Mouse (Mus musculus): ENCODE results near the gene Acbd7. TPM values are rescaled to one million over a fixed set of nuclear protein-coding genes. Genes with fewer than 3 reads are reported as not detected.

Acbd7 gene
- polyA plus RNA-seq, 2 experiments: 0.34 to 1.0 TPM

DNA sequence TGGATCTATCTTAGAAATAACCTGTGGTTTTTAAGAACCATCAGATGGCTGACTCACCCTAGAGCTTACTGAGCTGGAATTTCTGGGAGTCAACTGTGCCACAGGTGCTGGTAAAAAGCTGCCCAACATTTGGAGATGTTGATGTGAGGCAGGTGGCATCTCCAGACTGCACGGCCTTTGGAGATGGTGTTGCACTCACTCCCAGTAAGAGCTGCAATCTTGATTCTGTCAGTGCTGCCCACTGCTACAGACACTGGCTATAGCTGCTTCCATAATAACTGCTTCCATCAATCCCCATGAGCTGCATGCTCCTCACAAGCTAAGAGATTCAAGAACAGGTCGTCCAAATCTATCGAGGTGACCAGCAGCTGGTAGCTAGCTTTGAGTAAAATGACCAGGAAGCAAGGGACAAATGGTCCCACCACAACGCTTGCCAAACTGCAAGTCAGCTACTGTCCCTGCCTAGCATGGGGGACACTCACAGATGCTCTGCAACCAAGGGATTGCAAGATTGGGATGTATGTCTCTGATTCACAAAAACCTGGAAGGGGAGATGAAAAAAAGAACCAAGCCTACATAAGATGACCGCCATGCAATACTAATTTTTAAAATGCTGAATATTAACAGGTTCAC lies 4.8 kb upstream of the Acbd7 start:
- WGBS: 75% methylated on average over 5 of the region's 5 CpGs
- H3K9me3 ChIP-seq (ENCODE audit: control insufficient read depth, low read length): no peaks in the 10 kb centered on the region
- H3K36me3 ChIP-seq (ENCODE audit: control insufficient read depth, insufficient read depth, low read length): peaks cover 24% of the 10 kb centered on the region
- ATAC-seq (ENCODE audit: low FRiP score, low read depth): no peak
- no peak for DNase-seq (ENCODE audit: low spot score)
- 0 out of 2 replicates have a peak, but pooled peaks cover 3% of the 10 kb centered on the region for H3K4me1 ChIP-seq (ENCODE audit: control insufficient read depth, insufficient read depth, low read length)
- H3K4me2 ChIP-seq (replicated peaks; ENCODE audit: low read depth, low read length, severe bottlenecking): peak overlapping the region; percentile 54
- H3K9ac ChIP-seq (ENCODE audit: low read depth, low read length, severe bottlenecking): no peak overlapping the region
- H3K27me3 ChIP-seq (ENCODE audit: control insufficient read depth, insufficient read depth, low read length): 0 out of 2 replicates have a peak, but pooled peaks cover 11% of the 10 kb centered on the region
- H3K4me3 ChIP-seq (replicated peaks; ENCODE audit: low read length): peak overlapping the region; percentile 61
- no peak overlapping the region for H3K27ac ChIP-seq (replicated peaks; ENCODE audit: low read depth, low read length)
- no peak for TF ChIP-seq POLR2A (IDR thresholded peaks at IDR 0.05; ENCODE audit: borderline replicate concordance, extremely low read depth, insufficient read depth, insufficient read length)

DNA sequence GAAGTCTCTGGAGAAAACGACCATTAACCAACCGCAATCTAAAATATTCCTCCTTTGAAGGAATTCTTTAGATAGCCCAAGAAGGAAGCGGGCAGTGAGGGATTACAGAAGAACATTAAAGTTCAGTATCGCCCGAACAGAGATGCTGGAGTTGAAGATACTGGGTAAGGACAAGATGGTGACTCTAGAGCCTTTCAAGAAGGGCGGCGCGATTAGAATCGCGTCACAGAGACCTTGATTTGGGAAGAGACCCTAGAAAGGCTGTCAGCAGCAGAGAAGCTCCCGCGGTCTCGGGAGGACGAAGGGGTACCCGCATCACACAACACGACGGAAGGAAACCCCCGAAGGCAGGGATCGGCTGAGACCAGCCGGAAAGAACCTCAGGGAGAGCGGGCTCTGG lies 3.9 kb upstream of the Acbd7 start:
- no peak for TF ChIP-seq POLR2A (IDR thresholded peaks at IDR 0.05; ENCODE audit: borderline replicate concordance, extremely low read depth, insufficient read depth, insufficient read length)
- peak overlapping the region; percentile 52 for H3K27ac ChIP-seq (replicated peaks; ENCODE audit: low read depth, low read length)
- 3% methylated on average over 14 of the region's 21 CpGs for WGBS
- ATAC-seq (ENCODE audit: low FRiP score, low read depth) (no peak; the same call in 1 of the 2 replicates), DNase-seq (ENCODE audit: low spot score) (peak; percentile 34)
- peak overlapping the region; percentile 61 for H3K4me3 ChIP-seq (replicated peaks; ENCODE audit: low read length)
- 0 out of 2 replicates have a peak, but pooled peaks cover 3% of the 10 kb centered on the region for H3K4me1 ChIP-seq (ENCODE audit: control insufficient read depth, insufficient read depth, low read length)
- H3K36me3 ChIP-seq (ENCODE audit: control insufficient read depth, insufficient read depth, low read length): peaks cover 17% of the 10 kb centered on the region
- no peaks in the 10 kb centered on the region for H3K9me3 ChIP-seq (ENCODE audit: control insufficient read depth, low read length)
- peak overlapping the region; percentile 54 for H3K4me2 ChIP-seq (replicated peaks; ENCODE audit: low read depth, low read length, severe bottlenecking)
- peak overlapping the region; percentile 65 for H3K9ac ChIP-seq (ENCODE audit: low read depth, low read length, severe bottlenecking)
- 0 out of 2 replicates have a peak, but pooled peaks cover 12% of the 10 kb centered on the region for H3K27me3 ChIP-seq (ENCODE audit: control insufficient read depth, insufficient read depth, low read length)

DNA sequence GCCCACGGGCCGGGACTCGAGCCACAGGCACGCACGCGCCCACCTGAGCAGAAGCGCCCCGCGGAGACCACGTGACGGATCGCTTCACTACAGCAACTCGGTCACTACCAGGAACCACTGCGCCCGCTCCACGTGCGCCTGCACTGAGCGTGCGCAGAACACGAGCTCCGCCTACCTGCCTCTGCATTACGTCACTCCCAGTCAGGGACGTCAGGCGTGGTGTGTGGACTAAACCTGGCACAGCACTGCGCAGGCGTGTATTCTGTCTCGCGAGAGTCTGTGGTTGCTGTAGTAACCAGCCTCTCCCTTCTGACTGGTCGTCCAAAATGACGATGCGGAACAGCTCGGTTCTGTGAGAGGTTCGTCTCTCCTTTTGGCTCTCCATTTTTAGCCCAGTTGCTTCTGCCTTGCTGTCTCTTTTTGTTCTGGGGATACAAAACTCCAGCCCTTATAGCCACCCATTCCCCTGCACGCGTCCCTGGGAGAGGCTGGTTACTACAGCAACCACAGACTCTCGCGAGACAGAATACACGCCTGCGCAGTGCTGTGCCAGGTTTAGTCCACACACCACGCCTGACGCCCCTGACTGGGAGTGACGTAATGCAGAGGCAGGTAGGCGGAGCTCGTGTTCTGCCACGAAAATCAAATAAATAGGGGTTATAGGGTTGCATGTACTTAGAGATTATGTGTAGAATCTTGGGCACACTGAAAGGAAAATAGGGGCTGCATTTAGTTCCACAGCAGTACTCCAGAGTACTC lies 3.3 kb upstream of the Acbd7 start, which contains the start of gene Rpp38:
Gene Rpp38, minus strand, starts transcription at position 160 of the 759 bp plus-strand sequence.
- Histone ChIP-seq H3K27me3 (ENCODE audit: control insufficient read depth, insufficient read depth, low read length) (0 out of 2 replicates have a peak, but pooled peaks cover 12% of the 10 kb centered on the region), H3K36me3 (ENCODE audit: control insufficient read depth, insufficient read depth, low read length) (peaks cover 14% of the 10 kb centered on the region)

DNA sequence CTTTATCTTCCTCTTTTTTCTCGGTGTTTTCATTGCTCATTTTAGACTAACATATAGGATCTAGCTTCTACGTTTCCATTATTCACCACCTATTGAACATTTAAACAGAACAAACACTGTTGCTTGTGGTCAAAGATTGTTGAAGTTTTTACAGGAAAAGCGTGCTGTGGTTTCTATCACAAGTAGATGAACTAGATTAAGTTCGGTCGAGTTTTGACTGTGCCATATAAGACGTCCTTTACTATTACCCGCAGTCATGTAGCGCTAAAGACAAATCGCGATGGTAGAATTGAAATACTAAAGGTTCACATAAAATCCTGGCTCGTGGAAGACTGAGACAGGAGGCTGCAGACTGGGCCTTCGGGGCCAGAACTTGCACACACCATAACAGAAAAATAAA lies 2.2 kb upstream of the Acbd7 start:
- Histone ChIP-seq H3K9me3 (ENCODE audit: control insufficient read depth, low read length) (no peaks in the 10 kb centered on the region), H3K4me3 (replicated peaks; ENCODE audit: low read length) (no peak overlapping the region), H3K36me3 (ENCODE audit: control insufficient read depth, insufficient read depth, low read length) (0 out of 2 replicates have a peak, but pooled peaks cover 8% of the 10 kb centered on the region), H3K4me1 (ENCODE audit: control insufficient read depth, insufficient read depth, low read length) (0 out of 2 replicates have a peak, but pooled peaks cover 3% of the 10 kb centered on the region), H3K4me2 (replicated peaks; ENCODE audit: low read depth, low read length, severe bottlenecking) (no peak overlapping the region), H3K27ac (replicated peaks; ENCODE audit: low read depth, low read length) (no peak overlapping the region), H3K9ac (ENCODE audit: low read depth, low read length, severe bottlenecking) (no peak overlapping the region), H3K27me3 (ENCODE audit: control insufficient read depth, insufficient read depth, low read length) (0 out of 2 replicates have a peak, but pooled peaks cover 12% of the 10 kb centered on the region)
- ATAC-seq (ENCODE audit: low FRiP score, low read depth): no peak
- no peak for TF ChIP-seq POLR2A (IDR thresholded peaks at IDR 0.05; ENCODE audit: borderline replicate concordance, extremely low read depth, insufficient read depth, insufficient read length)
- no peak for DNase-seq (ENCODE audit: low spot score)
- 93% methylated on average over 12 of the region's 12 CpGs for WGBS

More for the DNA sequence above, 3.3 kb upstream of the Acbd7 start, which contains the start of gene Rpp38:
- DNase-seq (ENCODE audit: low spot score) (peak; percentile 95), ATAC-seq (ENCODE audit: low FRiP score, low read depth) (peak; percentile 99)
- 0 out of 2 replicates have a peak, but pooled peaks cover 3% of the 10 kb centered on the region for H3K4me1 ChIP-seq (ENCODE audit: control insufficient read depth, insufficient read depth, low read length)
- under 1% methylated on average over 45 of the region's 45 CpGs for WGBS
- peak within 1 kb of the TSS; percentile 52 for H3K27ac ChIP-seq (replicated peaks; ENCODE audit: low read depth, low read length)
- H3K4me3 ChIP-seq (replicated peaks; ENCODE audit: low read length): peak within 1 kb of the TSS; percentile 61
- H3K4me2 ChIP-seq (replicated peaks; ENCODE audit: low read depth, low read length, severe bottlenecking): peak within 1 kb of the TSS; percentile 54
- H3K9ac ChIP-seq (ENCODE audit: low read depth, low read length, severe bottlenecking): peak within 1 kb of the TSS; percentile 65
- TF ChIP-seq POLR2A (IDR thresholded peaks at IDR 0.05; ENCODE audit: borderline replicate concordance, extremely low read depth, insufficient read depth, insufficient read length): peak; percentile 37; the same call in 1 of the 2 replicates
- H3K9me3 ChIP-seq (ENCODE audit: control insufficient read depth, low read length): no peaks in the 10 kb centered on the region

DNA sequence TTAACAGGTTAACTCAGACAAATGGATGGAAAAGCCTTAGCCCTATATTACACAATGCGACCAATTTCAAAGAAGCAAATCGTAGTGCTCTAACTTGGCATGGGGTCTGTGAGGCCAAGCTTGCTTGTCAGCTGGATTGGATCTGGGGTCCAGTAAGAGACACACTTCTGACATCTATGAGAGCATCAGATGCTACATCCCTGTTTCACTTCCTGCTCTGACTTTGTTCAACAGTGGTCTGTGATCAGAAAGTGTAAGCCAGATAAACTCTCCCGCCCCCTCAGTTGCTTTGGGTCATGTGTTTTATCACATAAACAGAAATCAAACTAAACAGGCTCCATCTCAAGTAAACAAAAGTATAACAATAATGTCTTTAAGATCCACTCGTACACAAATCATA lies 12.5 kb downstream of the Acbd7 start:
- TF ChIP-seq POLR2A (IDR thresholded peaks at IDR 0.05; ENCODE audit: borderline replicate concordance, extremely low read depth, insufficient read depth, insufficient read length): no peak
- no peaks in the 10 kb centered on the region for H3K36me3 ChIP-seq (ENCODE audit: control insufficient read depth, insufficient read depth, low read length)
- H3K27me3 ChIP-seq (ENCODE audit: control insufficient read depth, insufficient read depth, low read length): no peaks in the 10 kb centered on the region
- H3K4me2 ChIP-seq (replicated peaks; ENCODE audit: low read depth, low read length, severe bottlenecking): no peak overlapping the region
- H3K9me3 ChIP-seq (ENCODE audit: control insufficient read depth, low read length): no peaks in the 10 kb centered on the region
- WGBS: 85% methylated on average over 4 of the region's 4 CpGs
- DNase-seq (ENCODE audit: low spot score): no peak
- no peak overlapping the region for H3K4me3 ChIP-seq (replicated peaks; ENCODE audit: low read length)
- H3K9ac ChIP-seq (ENCODE audit: low read depth, low read length, severe bottlenecking): no peak overlapping the region
- no peaks in the 10 kb centered on the region for H3K4me1 ChIP-seq (ENCODE audit: control insufficient read depth, insufficient read depth, low read length)
- no peak for ATAC-seq (ENCODE audit: low FRiP score, low read depth)
- no peak overlapping the region for H3K27ac ChIP-seq (replicated peaks; ENCODE audit: low read depth, low read length)

Measured in limb, embryonic 14.5 days (tissue).